Mouse (Mus musculus): ENCODE results near the gene Cdc20.

DNA sequence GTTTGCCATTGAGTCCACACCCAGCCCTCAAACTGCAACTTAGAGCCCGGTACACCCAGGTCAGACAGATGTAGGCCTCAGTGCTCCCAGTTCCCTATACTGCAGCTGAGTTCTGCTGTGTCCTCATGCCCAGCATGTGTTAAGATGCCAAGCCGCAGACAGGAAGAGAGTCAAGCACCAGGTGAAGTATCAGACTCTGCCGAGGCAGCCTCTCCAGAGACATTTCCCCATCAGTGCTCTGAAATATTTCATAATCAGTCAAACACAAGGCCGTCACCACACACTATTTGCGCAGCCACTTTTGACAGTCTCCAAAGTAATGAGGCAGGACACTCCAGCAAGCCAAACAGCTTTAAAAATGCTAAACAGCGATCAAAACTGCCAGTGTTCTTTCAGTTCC lies 38.8 kb downstream of the Cdc20 start:
- TF ChIP-seq CTCF (IDR thresholded peaks at IDR 0.05; ENCODE audit: extremely low read depth, insufficient read depth, low read length) = no peak
- no peak for TF ChIP-seq POLR2A (IDR thresholded peaks at IDR 0.05; ENCODE audit: extremely low read depth, insufficient read depth, low read length)
